In the genomic region with DNA sequence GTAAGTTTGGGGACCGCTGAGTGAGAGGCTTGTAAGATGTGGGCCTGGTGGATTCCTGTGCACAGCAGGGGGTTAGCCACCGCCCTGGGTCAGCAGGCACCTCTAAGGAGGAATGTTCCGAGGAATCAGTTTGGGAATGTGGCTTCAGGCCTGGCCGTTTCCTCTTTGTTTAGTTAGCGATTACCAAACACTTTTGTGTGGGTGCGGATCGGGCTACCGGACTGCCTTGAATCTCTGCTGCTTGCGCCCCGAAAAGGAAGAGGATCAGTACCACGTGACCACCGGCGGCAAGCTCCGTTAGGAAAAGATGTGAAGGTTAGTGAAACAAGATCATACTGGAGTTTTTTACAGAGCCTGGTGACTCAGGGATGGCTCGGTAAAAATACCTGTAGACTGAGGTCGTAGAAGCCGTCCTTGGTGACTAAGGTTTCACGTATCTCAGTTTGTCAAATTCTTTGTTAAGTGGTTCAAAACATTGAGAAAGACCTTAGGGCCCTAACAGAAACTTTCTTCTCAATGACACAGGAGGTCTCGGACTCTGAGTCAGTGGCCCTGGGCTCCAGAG, we compare ENCODE assay signal across 8 mouse cellular contexts.
A peak's percentile ranks its signal among the peaks of the same experiment; 100 is the strongest.
DNase-seq lines count a peak whose midpoint lies in the region; TF ChIP-seq lines count a peak whose summit lies in the region.

No protein-coding gene starts in this region.

- H3K27ac ChIP-seq in left cerebral cortex, adult 2 months: no peak overlapping the region
- peak overlapping the region; percentile 78 for H3K27ac ChIP-seq in heart, embryonic 10.5 days

- WGBS in heart, embryonic 10.5 days: 6% methylated on average over 19 of the region's 19 CpGs

- H3K36me3 ChIP-seq in heart, embryonic 10.5 days: no peaks in the 10 kb centered on the region

- peaks cover 32% of the 10 kb centered on the region for H3K4me1 ChIP-seq in heart, embryonic 10.5 days

- no peaks in the 10 kb centered on the region for H3K27me3 ChIP-seq in heart, embryonic 10.5 days (ENCODE audit: insufficient read depth, poor library complexity, severe bottlenecking)

- H3K9me3 ChIP-seq in heart, embryonic 10.5 days: no peaks in the 10 kb centered on the region

- 0 out of 2 replicates have a peak overlapping the region, but pooled peaks have one; percentile 5 for H3K4me3 ChIP-seq in left cerebral cortex, adult 2 months
- H3K4me3 ChIP-seq in heart, embryonic 10.5 days: peak overlapping the region; percentile 50

- TF ChIP-seq CTCF in left cerebral cortex, adult 2 months (IDR thresholded peaks at IDR 0.05): no peak

- intact Hi-C loops in left cerebral cortex, adult 2 months (cut with DNase I): no loop called here
- intact Hi-C loops in left cerebral cortex, postnatal 4 days (cut with DNase I): no loop called here

- no peak for DNase-seq in left cerebral cortex, adult 2 months (ENCODE audit: extremely low spot score in 1 of 2, low spot score in 2 of 2)
- no peak for DNase-seq in left cerebral cortex, postnatal 4 days
- DNase-seq in heart, embryonic 10.5 days (ENCODE audit: low spot score): no peak
- peak; percentile 50 for DNase-seq in kidney, postnatal 14 days
- peak; percentile 61 to 82 for DNase-seq in lung, postnatal 4 days
- no peak for DNase-seq in frontal cortex, postnatal 36 days (ENCODE audit: low spot score in 2 of 2)
- no peak for DNase-seq in cerebellum, adult 11 months
- DNase-seq in left cerebral cortex, adult 9 months (ENCODE audit: low spot score in 2 of 2): no peak

Comparison
In these comparisons a context has a peak if more than half of its experiments do, and no peak if none do; other contexts are left out.
1. DNase-seq: peak in kidney, postnatal 14 days (single experiment) and lung, postnatal 4 days (2 of 2); none in left cerebral cortex, adult 2 months (0 of 2), left cerebral cortex, postnatal 4 days (single experiment), heart, embryonic 10.5 days (single experiment), frontal cortex, postnatal 36 days (0 of 2), cerebellum, adult 11 months (single experiment) and left cerebral cortex, adult 9 months (0 of 2).